Mouse (Mus musculus) forebrain, embryonic 16.5 days (tissue): ENCODE data around the gene Ott. TPM values are rescaled to one million over a fixed set of nuclear protein-coding genes. Genes with fewer than 3 reads are reported as not detected.
"Not testable (repeated sequence)": the region's sequence is repeated elsewhere in the genome, so short reads cannot be mapped to it uniquely, and the experiment has no call there.

Source experiments
- ATAC-seq: fragments of 200-750 bp; cut with Nextera tagmentation; 2 replicates; pipeline ENCODE4 v1.8.0; 2017; ENCODE audit warnings: mild to moderate bottlenecking, moderate library complexity
- H3K27ac ChIP-seq: fragments of 300-500 bp; sonication (generic); 2 replicates; pipeline ENCODE4 v1.5.1; 2014; ENCODE audit warnings: low read length, control low read depth
- H3K27me3 ChIP-seq: fragments of 300-500 bp; sonication (generic); replicated peaks from 2 replicates; pipeline ENCODE4 v1.6.1; 2014; ENCODE audit warnings: low read length; ENCODE audit not compliant: control insufficient read depth, insufficient read depth
- H3K36me3 ChIP-seq: fragments of 300-500 bp; sonication (generic); 2 replicates; pipeline ENCODE4 v1.6.1; 2014; ENCODE audit not compliant: control insufficient read depth, insufficient read depth
- H3K4me1 ChIP-seq: fragments of 300-500 bp; sonication (generic); replicated peaks from 2 replicates; pipeline ENCODE4 v1.6.1; 2014; ENCODE audit warnings: low read length; ENCODE audit not compliant: control insufficient read depth, insufficient read depth
- H3K4me2 ChIP-seq: fragments of 300-500 bp; sonication (generic); 2 replicates; pipeline ENCODE4 v1.6.1; 2014; ENCODE audit warnings: mild to moderate bottlenecking, low read length, control low read depth
- H3K4me3 ChIP-seq: fragments of 300-500 bp; sonication (generic); replicated peaks from 2 replicates; pipeline ENCODE4 v1.5.1; 2014; ENCODE audit warnings: mild to moderate bottlenecking, low read length, control low read depth
- H3K9ac ChIP-seq: fragments of 300-500 bp; sonication (generic); replicated peaks from 2 replicates; pipeline ENCODE4 v1.6.1; 2014; ENCODE audit warnings: low read depth, low read length, control low read depth
- H3K9me3 ChIP-seq: fragments of 300-500 bp; sonication (generic); 2 replicates; pipeline ENCODE4 v1.6.1; 2016; ENCODE audit warnings: low read length; ENCODE audit not compliant: control insufficient read depth
- WGBS: fragments of 180-500 bp; shearing (Covaris S2); extraction: QIAGEN DNeasy Blood & Tissue Kit; methylation state at CpG from one replicate; pipeline ENCODE4 v1.1.7; 2014; 5-methylcytosine and 5-hydroxymethylcytosine counted together
- polyA plus RNA-seq: library from polyadenylated mRNA; unstranded; fragments of >200 nt; fragmentation: Nextera tagmentation; extraction: Ambion mirVana; gene quantifications from 2 replicates; pipeline ENCODE4 v1.2.1, GENCODE M21; 2015

Gene Ott
- not detected in 2 replicates for polyA plus RNA-seq

DNA sequence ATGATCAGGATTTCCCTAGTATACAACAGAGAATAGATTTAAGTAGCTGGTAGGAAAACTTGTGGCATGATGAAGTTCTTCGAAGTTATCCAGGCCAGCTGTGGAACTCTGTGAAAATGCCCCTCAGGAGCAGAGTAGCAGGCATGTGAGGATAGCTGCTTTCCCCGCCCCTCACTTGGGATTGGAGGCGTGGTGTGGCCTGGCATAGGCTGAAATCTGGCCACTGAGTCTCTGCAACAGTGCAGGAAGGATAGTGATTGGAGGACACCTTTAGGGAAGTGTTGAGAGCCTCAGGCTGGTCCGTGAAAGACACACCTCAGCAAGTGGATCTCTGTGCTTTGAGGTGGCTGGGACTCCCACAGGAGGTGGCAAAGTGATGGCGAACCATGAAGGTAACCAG, at the start of gene Ott:
Ott (plus strand) TSS at position 301 of the 400 bp plus-strand sequence.
- ATAC-seq = not testable (repeated sequence)
- WGBS = no CpG with 5 or more reads among the region's 5 CpGs

More for the DNA sequence above, at the start of gene Ott:
- not testable (repeated sequence) for H3K27ac ChIP-seq, H3K9ac ChIP-seq, H3K36me3 ChIP-seq, H3K4me1 ChIP-seq, H3K9me3 ChIP-seq, H3K4me3 ChIP-seq, H3K4me2 ChIP-seq, H3K27me3 ChIP-seq

Other genes with a start within 250 kb of the Ott start
- not detected in 2 replicates for gene Luzp4, start 216.6 kb upstream of the Ott start, polyA plus RNA-seq
- gene Gm15093, start 198.1 kb downstream of the Ott start, polyA plus RNA-seq = not detected in 2 replicates